Mouse (Mus musculus): Measurements from ENCODE around the gene Rbm8a2. TPM values are rescaled to one million over a fixed set of nuclear protein-coding genes. Genes with fewer than 3 reads are reported as not detected.

Gene Rbm8a2
- total and polyA plus RNA-seq, 3 experiments: 0.38 to 3.2 (median 0.93) TPM

DNA sequence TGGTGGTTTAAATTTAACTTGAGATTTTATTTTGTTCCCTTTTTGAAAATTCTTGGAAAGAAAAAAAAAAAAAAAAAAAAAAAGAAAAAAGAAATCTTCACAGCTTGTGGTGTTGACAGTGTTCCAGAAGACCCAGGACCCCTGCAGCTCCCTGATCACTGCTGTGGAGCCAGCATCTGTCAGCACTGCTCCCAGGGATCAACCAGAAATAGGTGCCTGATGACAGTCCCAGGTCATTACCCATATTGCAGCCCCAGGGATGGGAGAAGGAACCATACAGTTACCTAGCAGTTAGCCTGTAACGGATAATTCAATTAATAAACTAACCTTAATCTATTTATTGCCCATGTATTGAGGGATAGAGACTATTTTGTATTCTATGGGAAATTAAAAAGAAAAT lies 45.6 kb upstream of the Rbm8a2 start:
- DNase-seq (ENCODE audit: extremely low read depth): no peak
- Histone ChIP-seq H3K27ac (ENCODE audit: insufficient read depth, low read depth) (no peak overlapping the region), H3K79me2 (replicated peaks; ENCODE audit: control insufficient read depth, extremely low read depth, insufficient read depth, poor library complexity, severe bottlenecking) (no peaks in the 10 kb centered on the region), H3K4me3 (replicated peaks in 1 of 3; ENCODE audit: low read depth in 2 of 3, low read length in 2 of 3, poor library complexity in 1 of 3) (no peak overlapping the region), H3K4me2 (ENCODE audit: insufficient read depth, low read depth, poor library complexity, severe bottlenecking) (no peak overlapping the region), H3K9ac (ENCODE audit: insufficient read depth, low read depth) (no peak overlapping the region), H3K9me3 (replicated peaks; ENCODE audit: low read length) (no peaks in the 10 kb centered on the region), H3K36me3 (replicated peaks in 1 of 2; ENCODE audit: control insufficient read depth in 1 of 2, insufficient read depth in 1 of 2, low read length in 1 of 2) (no peaks in the 10 kb centered on the region), H3K4me1 (ENCODE audit: control insufficient read depth in 1 of 2, insufficient read depth in 2 of 2) (peaks cover 0 to 10% of the 10 kb centered on the region in 2 experiments; a peak in 1 of 4 replicates), H3K27me3 (replicated peaks) (no peaks in the 10 kb centered on the region)
- in situ Hi-C loops (cut with MboI; ENCODE audit: low pct_ligation_motif_present, low pct_unique_long_range_greater_than_20kb, low sequenced_read_pairs) (no loop called here), dilution Hi-C loops (cut with MboI; ENCODE audit: extremely low pct_ligation_motif_present, extremely low pct_unique_long_range_greater_than_20kb, low sequenced_read_pairs) (no loop called here)
- TF ChIP-seq UBTF (IDR thresholded peaks at IDR 0.05; ENCODE audit: low read depth, low read length) (no peak), PAX5 (IDR thresholded peaks at IDR 0.05; ENCODE audit: low read length) (no peak), ELF1 (IDR thresholded peaks at IDR 0.05; ENCODE audit: low read depth, low read length) (no peak), MEF2A (IDR thresholded peaks at IDR 0.05; ENCODE audit: borderline replicate concordance, low read depth, low read length) (no peak), GABPA (IDR thresholded peaks at IDR 0.05; ENCODE audit: insufficient replicate concordance, low read depth, low read length) (no peak), TCF12 (IDR thresholded peaks at IDR 0.05; ENCODE audit: low read depth, low read length) (no peak), TBP (conservative IDR thresholded peaks at IDR 0.05; ENCODE audit: low read depth, low read length) (no peak), SMC3 (IDR thresholded peaks at IDR 0.05; ENCODE audit: low read depth, low read length) (no peak), NELFE (IDR thresholded peaks at IDR 0.05; ENCODE audit: low read depth, low read length) (no peak), BHLHE40 (IDR thresholded peaks at IDR 0.05; ENCODE audit: low read depth, low read length) (no peak), CHD1 (IDR thresholded peaks at IDR 0.05; ENCODE audit: low read depth, low read length) (no peak), MAX (IDR thresholded peaks at IDR 0.05; ENCODE audit: low read length) (no peak), MXI1 (IDR thresholded peaks at IDR 0.05; ENCODE audit: low read depth, low read length) (no peak), SIN3A (IDR thresholded peaks at IDR 0.05; ENCODE audit: low read length) (no peak), E2F4 (IDR thresholded peaks at IDR 0.05; ENCODE audit: insufficient replicate concordance, low read depth, low read length) (no peak)

DNA sequence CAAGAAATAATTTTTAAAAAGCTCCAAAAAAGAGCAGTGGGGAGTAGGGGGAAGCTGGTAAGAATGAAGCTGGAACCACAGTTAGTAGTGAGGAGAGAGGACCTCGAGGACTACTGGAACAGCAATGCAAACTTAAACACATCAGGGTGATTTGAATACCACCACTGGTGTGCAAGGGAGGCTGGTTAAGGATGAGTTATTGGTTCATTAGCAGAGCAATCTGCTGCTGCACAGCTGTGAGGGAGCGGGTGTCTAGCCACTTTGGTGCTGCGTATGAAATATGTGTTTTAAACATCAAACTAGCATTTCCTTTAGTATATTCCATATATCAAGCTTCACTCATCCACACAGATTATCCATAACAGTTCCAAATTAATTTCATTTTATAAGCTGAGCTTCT lies 39.6 kb upstream of the Rbm8a2 start:
- DNase-seq (ENCODE audit: extremely low read depth): no peak
- Histone ChIP-seq H3K4me2 (ENCODE audit: insufficient read depth, low read depth, poor library complexity, severe bottlenecking) (no peak overlapping the region), H3K79me2 (replicated peaks; ENCODE audit: control insufficient read depth, extremely low read depth, insufficient read depth, poor library complexity, severe bottlenecking) (no peaks in the 10 kb centered on the region), H3K4me1 (ENCODE audit: control insufficient read depth in 1 of 2, insufficient read depth in 2 of 2) (no peaks in the 10 kb centered on the region), H3K27ac (ENCODE audit: insufficient read depth, low read depth) (no peak overlapping the region), H3K27me3 (replicated peaks) (no peaks in the 10 kb centered on the region), H3K9ac (ENCODE audit: insufficient read depth, low read depth) (no peak overlapping the region), H3K4me3 (replicated peaks in 1 of 3; ENCODE audit: low read depth in 2 of 3, low read length in 2 of 3, poor library complexity in 1 of 3) (no peak overlapping the region), H3K36me3 (replicated peaks in 1 of 2; ENCODE audit: control insufficient read depth in 1 of 2, insufficient read depth in 1 of 2, low read length in 1 of 2) (no peaks in the 10 kb centered on the region), H3K9me3 (replicated peaks; ENCODE audit: low read length) (no peaks in the 10 kb centered on the region)
- TF ChIP-seq RCOR1 (conservative IDR thresholded peaks at IDR 0.05; ENCODE audit: low read depth, low read length) (no peak), NRF1 (IDR thresholded peaks at IDR 0.05; ENCODE audit: low read depth, low read length) (no peak), RAD21 (IDR thresholded peaks at IDR 0.05; ENCODE audit: low read depth, low read length) (no peak), HCFC1 (IDR thresholded peaks at IDR 0.05; ENCODE audit: low read depth, low read length) (no peak), MXI1 (IDR thresholded peaks at IDR 0.05; ENCODE audit: low read depth, low read length) (no peak), ZNF384 (IDR thresholded peaks at IDR 0.05; ENCODE audit: low read depth, low read length) (no peak), EP300 (IDR thresholded peaks at IDR 0.05; ENCODE audit: low read length) (no peak), E2F4 (IDR thresholded peaks at IDR 0.05; ENCODE audit: insufficient replicate concordance, low read depth, low read length) (no peak), CTCF (conservative IDR thresholded peaks at IDR 0.05 in 1 of 2, IDR thresholded peaks at IDR 0.05 in 1 of 2; ENCODE audit: low read depth in 2 of 2, low read length in 2 of 2) (no peak), CHD1 (IDR thresholded peaks at IDR 0.05; ENCODE audit: low read depth, low read length) (no peak), ZKSCAN1 (IDR thresholded peaks at IDR 0.05; ENCODE audit: borderline replicate concordance, low read depth, low read length) (no peak), TCF12 (IDR thresholded peaks at IDR 0.05; ENCODE audit: low read depth, low read length) (no peak), CHD2 (IDR thresholded peaks at IDR 0.05; ENCODE audit: low read length) (no peak), MEF2A (IDR thresholded peaks at IDR 0.05; ENCODE audit: borderline replicate concordance, low read depth, low read length) (no peak), USF2 (conservative IDR thresholded peaks at IDR 0.05; ENCODE audit: low read depth, low read length) (no peak), POLR2AphosphoS2 (IDR thresholded peaks at IDR 0.05; ENCODE audit: low read depth, low read length) (no peak), ETS1 (conservative IDR thresholded peaks at IDR 0.05; ENCODE audit: low read depth, low read length) (no peak), NELFE (IDR thresholded peaks at IDR 0.05; ENCODE audit: low read depth, low read length) (no peak)
- in situ Hi-C loops (cut with MboI; ENCODE audit: low pct_ligation_motif_present, low pct_unique_long_range_greater_than_20kb, low sequenced_read_pairs): no loop called here
- dilution Hi-C loops (cut with MboI; ENCODE audit: extremely low pct_ligation_motif_present, extremely low pct_unique_long_range_greater_than_20kb, low sequenced_read_pairs): no loop called here

Data from CH12.LX (cell line).